Mouse (Mus musculus): ENCODE measurements around the gene Ppib.
A peak's percentile ranks its signal among the peaks of the same experiment; 100 is the strongest.

Ppib gene

GRCm38 (mm10) chr9:66078072-66078471 is 18.1 kb downstream of the Ppib start:
- no peak for DNase-seq (ENCODE audit: low read depth, low spot score)

- DNase-seq (ENCODE audit: low read depth, low spot score), result peak; percentile 66
These were observed 18.5 kb downstream of the Ppib start for GRCm38 (mm10) chr9:66078493-66078892.

DNA sequence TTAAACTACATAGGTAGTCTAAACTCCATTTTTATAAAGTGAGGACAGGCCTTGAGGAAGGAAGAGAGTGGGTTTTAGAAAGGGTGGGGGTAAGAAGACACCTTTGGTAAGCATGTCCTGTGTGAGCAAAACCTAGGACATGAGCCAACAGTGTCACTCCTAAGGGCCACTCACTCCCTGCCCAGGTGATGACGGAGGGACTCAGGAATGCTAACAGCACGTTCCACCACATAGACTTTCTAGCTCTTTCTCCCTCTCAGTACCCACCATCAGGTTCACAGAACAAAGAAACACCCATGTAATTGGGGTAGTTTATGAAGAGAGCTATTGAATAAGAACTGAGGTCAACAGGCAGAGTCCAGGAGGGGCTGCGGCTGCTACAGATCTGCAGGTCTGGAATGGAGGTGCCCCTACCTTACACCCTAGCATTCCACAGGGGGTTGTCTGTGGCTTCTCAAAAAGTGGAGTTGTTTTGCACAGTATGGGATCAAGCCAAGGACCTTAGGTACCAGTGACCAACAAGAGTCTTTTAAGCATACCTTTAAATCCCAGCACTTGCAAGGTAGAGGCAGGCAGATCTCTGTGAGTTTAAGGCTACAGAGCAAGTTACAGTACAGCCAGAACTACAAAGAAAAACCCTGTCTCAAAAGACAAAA is 20.9 kb downstream of the Ppib start:
- no peak for DNase-seq (ENCODE audit: low read depth, low spot score)

DNA sequence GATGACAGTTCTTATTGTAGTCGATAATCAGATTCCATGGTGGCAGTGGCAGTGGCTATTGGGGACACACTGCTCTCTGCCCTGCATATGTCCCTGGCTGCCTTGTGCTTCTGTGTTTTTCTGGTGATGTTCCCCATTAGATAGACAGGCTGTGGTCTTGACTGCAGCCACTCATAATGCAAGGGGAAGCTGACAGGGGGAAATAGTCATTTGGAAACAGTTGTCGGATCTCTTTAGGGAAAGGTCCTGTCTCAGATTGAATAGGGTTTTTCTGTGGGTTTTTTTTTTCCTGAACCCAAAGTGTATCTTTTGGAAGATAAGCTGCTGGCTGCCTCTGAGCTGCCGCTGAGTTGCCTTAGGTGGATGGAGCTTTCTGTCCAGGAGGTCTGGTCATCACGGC is 22.0 kb downstream of the Ppib start:
- no peak for DNase-seq (ENCODE audit: low read depth, low spot score)

DNA sequence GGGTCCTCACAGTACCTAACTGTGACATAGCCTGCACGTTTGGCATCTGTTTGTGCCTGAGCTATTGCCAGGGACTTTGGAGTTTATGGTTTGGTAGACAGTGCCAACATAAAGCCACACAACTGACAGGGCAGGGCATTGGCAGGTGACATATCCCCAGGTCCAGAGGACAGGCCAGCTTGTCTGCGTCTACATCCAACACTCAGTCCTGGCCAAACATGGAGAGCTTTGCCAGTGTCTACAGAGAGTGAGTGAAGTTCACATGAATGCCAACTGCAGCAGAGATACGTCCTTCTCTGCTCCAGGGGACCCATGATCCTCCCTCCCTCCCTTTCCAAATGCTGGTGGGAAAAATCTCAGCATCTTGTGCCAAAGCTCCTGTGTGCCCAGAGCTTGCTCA is 24.1 kb downstream of the Ppib start:
- DNase-seq (ENCODE audit: low read depth, low spot score), result no peak

DNA sequence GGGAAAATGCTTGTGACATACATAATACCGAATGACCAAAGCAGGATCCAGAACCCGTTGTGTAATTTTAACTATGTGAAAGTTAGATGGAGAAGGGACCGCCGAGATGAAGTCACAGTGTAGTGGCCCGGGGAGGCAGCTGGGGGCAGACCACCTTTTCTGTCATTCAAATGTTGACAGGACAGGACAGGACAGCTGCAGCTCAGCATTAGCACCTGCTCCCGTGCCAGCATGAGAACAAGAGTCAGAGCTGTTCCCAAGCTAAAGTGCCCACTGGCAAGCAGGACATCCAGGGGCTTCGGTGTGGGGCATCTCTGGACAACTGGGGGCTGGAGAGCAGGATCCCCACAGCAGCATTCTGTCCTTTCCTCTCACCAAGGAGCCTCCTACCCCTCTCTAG is 27.0 kb downstream of the Ppib start:
- no peak for DNase-seq (ENCODE audit: low read depth, low spot score)

GRCm38 (mm10) chr9:66088411-66088810 is 28.4 kb downstream of the Ppib start:
- peak; percentile 77 for DNase-seq (ENCODE audit: low read depth, low spot score)

DNA sequence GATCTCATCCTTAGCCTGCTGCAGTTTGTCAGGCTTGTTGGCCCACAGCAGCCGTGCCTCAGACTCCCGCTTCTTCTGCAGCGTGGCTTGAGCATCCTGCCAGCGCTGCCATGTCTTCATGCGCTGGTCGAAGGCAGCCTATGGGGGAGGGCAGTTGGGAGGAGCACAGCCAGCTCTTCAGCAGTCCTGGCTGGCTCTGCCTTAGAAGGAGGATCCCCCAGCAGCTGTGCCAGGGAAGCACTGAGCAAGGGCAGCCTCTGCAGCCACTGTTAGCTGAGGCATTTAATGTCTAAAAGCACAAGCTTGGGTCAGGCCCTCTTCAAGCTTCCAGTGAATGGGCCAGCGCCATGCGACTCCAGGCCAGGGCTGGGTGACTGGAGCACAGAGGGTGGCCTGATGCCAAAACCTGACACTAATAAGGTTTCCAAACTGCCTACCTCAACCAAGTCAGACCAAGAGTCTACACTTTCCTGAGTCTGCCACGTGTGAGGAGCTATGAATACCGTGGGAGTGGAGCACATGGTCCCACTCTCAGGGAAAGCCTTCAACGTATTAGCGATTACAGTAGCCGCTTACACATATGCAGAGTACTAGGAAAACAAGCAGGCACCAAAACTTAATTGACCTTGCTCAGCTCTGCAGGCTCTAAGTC is 30.7 kb downstream of the Ppib start:
- peak; percentile 72 for DNase-seq (ENCODE audit: low read depth, low spot score)

DNA sequence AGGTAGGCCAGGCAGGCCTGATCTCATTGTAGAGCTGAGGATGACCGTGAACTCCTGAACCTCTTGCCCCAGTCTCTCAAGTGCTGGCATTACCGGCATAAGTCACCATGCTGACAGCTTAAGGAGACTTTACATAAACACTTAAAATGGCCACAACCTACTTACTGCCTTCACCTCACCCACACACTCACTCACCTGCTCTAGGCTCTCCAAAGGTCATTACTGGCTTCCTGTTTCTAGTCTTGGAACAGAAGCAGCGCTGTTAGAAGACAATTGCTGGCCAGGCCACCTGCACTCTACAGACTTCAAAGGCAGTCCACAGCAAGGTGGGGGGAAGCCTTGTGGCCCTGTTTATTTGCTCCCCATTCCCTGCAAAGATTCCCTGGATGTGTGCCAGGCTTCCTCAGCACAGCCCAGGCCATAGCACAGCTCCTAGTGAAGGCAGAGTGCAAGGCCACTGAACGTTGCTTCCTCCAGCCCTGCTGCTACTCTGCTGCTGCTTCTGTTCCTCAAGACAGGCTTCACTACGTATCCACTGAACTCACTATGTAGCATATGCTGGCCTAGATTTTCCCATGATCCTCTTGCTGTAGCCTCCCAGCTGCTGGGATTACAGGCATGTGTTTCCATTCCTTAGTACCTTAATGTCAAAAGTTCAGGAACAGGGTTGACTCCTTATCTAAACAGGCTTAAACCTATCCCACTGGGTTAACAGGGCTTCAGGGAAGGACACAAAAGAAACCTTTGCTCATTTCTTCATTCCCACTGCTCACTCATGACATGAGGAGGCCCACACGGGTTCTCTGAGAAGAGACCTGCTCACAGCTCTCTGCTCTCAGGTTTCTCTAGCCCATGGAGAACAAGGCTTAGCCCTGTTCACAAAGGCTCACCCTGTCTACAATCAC is 31.6 kb downstream of the Ppib start:
- DNase-seq (ENCODE audit: low read depth, low spot score), result no peak

GRCm38 (mm10) chr9:66092664-66093063 is 32.6 kb downstream of the Ppib start:
- DNase-seq (ENCODE audit: low read depth, low spot score), result no peak

GRCm38 (mm10) chr9:66101577-66101976 is 41.6 kb downstream of the Ppib start:
- peak; percentile 93 for DNase-seq (ENCODE audit: low read depth, low spot score)

- peak; percentile 69 for DNase-seq (ENCODE audit: low read depth, low spot score)
These were observed 42.6 kb downstream of the Ppib start for GRCm38 (mm10) chr9:66102668-66103067.

GRCm38 (mm10) chr9:66104601-66105000 is 44.6 kb downstream of the Ppib start:
- DNase-seq (ENCODE audit: low read depth, low spot score), result no peak

GRCm38 (mm10) chr9:66105168-66105567 is 45.1 kb downstream of the Ppib start:
- no peak for DNase-seq (ENCODE audit: low read depth, low spot score)

GRCm38 (mm10) chr9:66109574-66109973 is 49.6 kb downstream of the Ppib start:
- DNase-seq (ENCODE audit: low read depth, low spot score), result no peak

DNA sequence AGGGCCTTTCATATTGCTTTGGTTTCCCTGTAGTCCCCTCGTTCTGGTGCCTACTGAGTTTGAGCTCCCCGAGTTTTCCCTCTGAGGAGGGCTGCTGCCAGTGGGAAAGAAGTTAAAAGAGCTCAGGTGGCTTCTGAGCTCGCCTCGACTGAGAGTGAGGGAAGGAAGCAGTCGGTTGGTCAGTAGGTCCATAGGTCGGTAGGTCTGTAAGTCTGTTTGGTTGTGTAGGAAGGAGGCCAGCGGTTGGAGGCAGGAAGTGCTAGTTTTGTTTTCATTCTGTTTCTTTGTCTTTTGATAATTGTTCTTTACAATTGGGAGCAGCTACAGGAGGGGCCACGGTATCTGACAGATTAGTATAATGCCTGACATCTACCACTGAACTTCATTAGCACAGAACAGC is 50.1 kb downstream of the Ppib start:
- DNase-seq (ENCODE audit: low read depth, low spot score), result no peak

- peak; percentile 45 for DNase-seq (ENCODE audit: low read depth, low spot score)
These were observed 50.8 kb downstream of the Ppib start for GRCm38 (mm10) chr9:66110611-66111379.

DNA sequence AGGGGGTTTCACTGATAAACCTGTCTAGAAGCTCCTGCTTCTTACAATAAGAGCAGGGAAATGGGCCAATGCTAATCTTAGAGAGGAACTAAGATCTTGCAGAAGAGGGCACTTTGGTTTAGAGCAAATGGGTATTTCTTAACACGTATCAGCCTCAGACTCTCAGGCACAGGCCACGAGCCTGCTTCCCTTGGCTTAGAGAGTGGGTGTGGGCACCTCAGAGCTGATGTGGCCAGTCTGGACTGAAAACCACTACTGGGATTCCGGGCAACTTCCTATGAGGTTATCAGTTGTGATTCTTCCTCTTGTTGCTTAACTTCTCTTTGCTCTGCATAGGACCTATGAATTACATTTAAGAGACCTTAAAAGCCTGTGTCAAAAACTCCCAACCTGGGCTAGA is 54.3 kb downstream of the Ppib start:
- DNase-seq (ENCODE audit: low read depth, low spot score), result no peak
